Mouse (Mus musculus) embryonic facial prominence, embryonic 11.5 days (tissue): ENCODE measurements around the gene Itga7. TPM values are rescaled to one million over a fixed set of nuclear protein-coding genes. Genes with fewer than 3 reads are reported as not detected.

ENCODE experiments used
- ATAC-seq: fragments of 200-750 bp; cut with Nextera tagmentation; replicated peaks from 2 replicates; pipeline ENCODE4 v1.8.0; 2017; ENCODE audit warnings: low read depth; ENCODE audit not compliant: insufficient number of reproducible peaks, low FRiP score, low TSS enrichment
- DNase-seq: peaks from one replicate; pipeline ENCODE4 v3.0.0-alpha.2; 2015; ENCODE audit warnings: low spot score
- H3K27ac ChIP-seq: fragments of 300-500 bp; sonication (generic); replicated peaks from 2 replicates; pipeline ENCODE4 v1.5.1; 2014; ENCODE audit warnings: mild to moderate bottlenecking, low read depth, low read length, control low read depth
- H3K27me3 ChIP-seq: fragments of 300-500 bp; sonication (generic); 2 replicates; pipeline ENCODE4 v1.6.1; 2014; ENCODE audit warnings: mild to moderate bottlenecking, low read length, moderate library complexity, mixed read lengths; ENCODE audit not compliant: control insufficient read depth, insufficient read depth
- H3K36me3 ChIP-seq: fragments of 300-500 bp; sonication (generic); replicated peaks from 2 replicates; pipeline ENCODE4 v1.6.1; 2014; ENCODE audit warnings: low read depth, mild to moderate bottlenecking, low read length, moderate library complexity, mixed read lengths; ENCODE audit not compliant: control insufficient read depth, insufficient read depth
- H3K4me1 ChIP-seq: fragments of 300-500 bp; sonication (generic); 2 replicates; pipeline ENCODE4 v1.6.1; 2014; ENCODE audit warnings: low read length, mixed read lengths; ENCODE audit not compliant: control insufficient read depth, insufficient read depth
- H3K4me2 ChIP-seq: fragments of 300-500 bp; sonication (generic); 2 replicates; pipeline ENCODE4 v1.6.1; 2014; ENCODE audit warnings: low read depth, mild to moderate bottlenecking, control low read depth, low read length, moderate library complexity
- H3K4me3 ChIP-seq: fragments of 300-500 bp; sonication (generic); 2 replicates; pipeline ENCODE4 v1.5.1; 2014; ENCODE audit warnings: low read depth, low read length, control low read depth
- H3K9ac ChIP-seq: fragments of 300-500 bp; sonication (generic); replicated peaks from 2 replicates; pipeline ENCODE4 v1.6.1; 2014; ENCODE audit warnings: mild to moderate bottlenecking, control low read depth, low read length
- H3K9me3 ChIP-seq: fragments of 300-500 bp; sonication (generic); replicated peaks from 2 replicates; pipeline ENCODE4 v1.6.1; 2016; ENCODE audit warnings: mild to moderate bottlenecking, low read length, inconsistent platforms, mixed read lengths; ENCODE audit not compliant: control insufficient read depth
- WGBS: fragments of 180-500 bp; shearing (Covaris S2); extraction: QIAGEN DNeasy Blood & Tissue Kit; methylation state at CpG from one replicate; pipeline ENCODE4 v1.1.7; 2014; 5-methylcytosine and 5-hydroxymethylcytosine counted together
- polyA plus RNA-seq: library from polyadenylated mRNA; unstranded; fragments of >200 nt; fragmentation: Nextera tagmentation; extraction: Ambion mirVana; gene quantifications from 2 replicates; pipeline ENCODE4 v1.2.1, GENCODE M21; 2014

Itga7 gene
- polyA plus RNA-seq, 1 experiment from 2014 or later, result 2.3 TPM

DNA sequence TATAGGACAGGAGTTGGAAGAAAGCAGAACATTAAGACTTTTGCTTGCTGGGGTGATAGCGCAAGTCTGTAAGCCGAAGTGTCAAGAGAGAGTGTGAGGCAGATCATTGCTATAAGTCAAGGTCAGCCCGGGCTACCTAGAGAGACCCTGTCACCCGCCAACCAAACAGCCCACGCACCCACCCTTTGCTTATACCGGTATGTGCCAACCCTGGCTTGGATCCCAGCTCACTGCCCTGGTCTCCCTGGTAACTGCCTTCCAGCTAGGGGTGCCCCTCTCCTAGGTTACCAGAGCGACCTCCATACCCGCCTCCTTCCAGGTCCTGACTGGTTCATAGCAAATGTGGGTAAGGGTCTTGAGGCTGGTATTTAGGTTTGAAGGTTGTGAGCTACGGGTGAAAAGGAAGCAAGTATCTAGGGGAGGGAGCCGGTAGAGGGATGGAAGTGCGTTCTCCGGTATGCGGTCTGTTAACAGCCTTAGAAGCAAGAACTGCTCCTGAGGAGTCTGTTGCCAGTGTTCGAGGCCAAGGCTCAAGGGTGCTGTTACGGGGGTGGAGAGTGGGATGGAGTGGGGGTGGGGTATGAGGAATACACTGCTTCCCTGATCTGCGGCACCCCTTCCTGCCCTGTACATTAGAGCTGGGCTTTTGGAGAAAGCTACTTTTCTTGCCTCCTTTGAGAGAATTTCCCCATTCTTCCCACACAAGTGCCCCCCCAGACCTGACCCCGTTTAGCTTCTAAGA, 37.5 kb upstream of the Itga7 start:
- Histone ChIP-seq H3K9ac (no peak overlapping the region), H3K4me2 (no peak overlapping the region), H3K9me3 (no peaks in the 10 kb centered on the region), H3K27ac (no peak overlapping the region), H3K27me3 (peaks cover 4% of the 10 kb centered on the region; the same call in 1 of the 2 replicates), H3K4me3 (no peak overlapping the region), H3K4me1 (no peaks in the 10 kb centered on the region), H3K36me3 (no peaks in the 10 kb centered on the region)
- DNase-seq (no peak), ATAC-seq (no peak)
- 2% methylated on average over 17 of the region's 17 CpGs for WGBS

DNA sequence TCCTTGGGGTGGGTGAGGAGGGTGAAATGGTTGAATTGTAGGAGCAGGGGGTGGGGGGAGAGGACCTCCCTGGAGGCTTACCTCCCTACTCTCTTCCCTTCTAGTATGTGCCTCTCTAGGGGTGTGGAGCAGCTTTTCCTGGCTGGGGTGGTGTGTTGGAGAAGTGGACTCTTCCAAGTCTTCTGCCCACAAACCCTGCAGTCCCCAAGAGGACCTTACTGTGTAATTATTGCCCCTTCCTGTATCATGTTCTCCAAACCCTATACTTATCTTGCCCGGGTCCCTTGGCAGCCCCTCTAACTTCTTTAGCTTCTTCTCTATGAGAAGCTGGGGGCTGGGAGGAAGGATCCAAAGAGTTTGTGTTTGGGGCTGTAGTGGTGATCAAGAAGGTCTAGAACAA, 36.8 kb upstream of the Itga7 start:
- H3K27ac ChIP-seq, result no peak overlapping the region
- no peak overlapping the region for H3K4me2 ChIP-seq
- WGBS, result 35% methylated on average over 1 of the region's 1 CpGs
- no peaks in the 10 kb centered on the region for H3K36me3 ChIP-seq
- no peak for ATAC-seq
- peaks cover 4% of the 10 kb centered on the region; the same call in 1 of the 2 replicates for H3K27me3 ChIP-seq
- no peaks in the 10 kb centered on the region for H3K9me3 ChIP-seq
- DNase-seq, result no peak
- no peak overlapping the region for H3K4me3 ChIP-seq
- no peak overlapping the region for H3K9ac ChIP-seq
- no peaks in the 10 kb centered on the region for H3K4me1 ChIP-seq

DNA sequence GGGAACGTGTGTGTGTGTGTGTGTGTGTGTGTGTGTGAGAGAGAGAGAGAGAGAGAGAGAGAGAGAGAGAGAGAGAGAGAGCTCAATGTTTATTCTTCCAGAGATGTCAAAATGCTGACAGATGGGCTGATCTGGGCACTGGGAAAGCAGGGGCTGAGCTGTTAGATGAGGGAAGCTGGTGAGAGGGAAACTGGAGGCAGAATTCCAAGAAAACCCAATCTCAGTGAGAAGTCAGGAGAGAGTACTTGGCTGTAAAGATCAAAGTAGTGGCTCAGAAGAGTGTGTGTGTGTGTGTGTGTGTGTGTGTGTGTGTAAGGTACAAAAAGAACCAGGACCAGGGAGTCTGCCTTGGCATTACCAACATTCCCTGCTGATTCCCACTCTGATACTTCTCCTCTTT, 36.1 kb upstream of the Itga7 start:
- Histone ChIP-seq H3K4me3 (no peak overlapping the region), H3K27ac (no peak overlapping the region), H3K9me3 (no peaks in the 10 kb centered on the region), H3K4me1 (no peaks in the 10 kb centered on the region), H3K36me3 (no peaks in the 10 kb centered on the region), H3K27me3 (peaks cover 4% of the 10 kb centered on the region; the same call in 1 of the 2 replicates), H3K9ac (no peak overlapping the region), H3K4me2 (no peak overlapping the region)
- ATAC-seq (no peak), DNase-seq (no peak)
- WGBS, result 13% methylated on average over 1 of the region's 1 CpGs

DNA sequence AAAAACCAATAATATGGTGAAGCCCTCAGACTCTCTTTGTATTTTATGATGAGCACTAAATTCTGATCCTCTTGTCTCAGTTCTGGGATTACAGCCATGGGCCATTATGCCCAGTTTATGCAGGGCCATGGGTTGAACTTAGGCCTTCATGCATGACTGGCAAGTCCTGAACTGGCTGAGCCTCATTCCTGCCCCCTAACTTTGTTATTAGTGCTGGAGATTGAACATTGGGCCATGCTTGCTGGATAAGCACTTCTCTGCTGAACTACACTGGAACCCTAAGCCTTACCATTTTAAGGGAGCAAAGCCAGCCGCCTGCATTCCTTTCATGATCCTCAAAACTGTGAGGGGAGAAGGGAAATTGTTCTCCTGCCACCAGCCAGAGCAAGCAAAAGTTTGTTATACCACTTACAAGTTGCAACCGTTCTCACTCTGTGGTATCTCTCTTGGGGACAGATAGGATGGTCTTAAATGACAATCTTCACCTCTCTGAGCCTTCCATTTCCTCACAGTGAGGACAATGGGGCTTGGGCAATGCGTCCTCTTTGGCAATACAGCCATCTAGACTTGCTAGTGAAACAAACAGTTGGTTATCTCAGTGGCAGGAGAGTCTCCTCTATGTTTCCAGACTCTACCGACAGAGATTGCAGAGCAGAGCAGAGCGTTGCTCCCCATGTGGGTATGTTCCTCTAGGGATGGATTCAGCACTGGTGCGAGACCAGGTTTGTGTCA, 33.7 kb upstream of the Itga7 start:
- Histone ChIP-seq H3K4me2 (no peak overlapping the region), H3K9ac (no peak overlapping the region), H3K27me3 (peaks cover 4% of the 10 kb centered on the region; the same call in 1 of the 2 replicates), H3K4me3 (no peak overlapping the region), H3K9me3 (no peaks in the 10 kb centered on the region), H3K36me3 (no peaks in the 10 kb centered on the region), H3K27ac (no peak overlapping the region), H3K4me1 (no peaks in the 10 kb centered on the region)
- ATAC-seq, result no peak
- 79% methylated on average over 6 of the region's 6 CpGs for WGBS
- no peak for DNase-seq

GRCm38 (mm10) chr10:128900698-128901097, 32.9 kb upstream of the Itga7 start, which contains the start of gene Cd63:
Gene Cd63 (plus strand): TSS chr10:128900989.
- Histone ChIP-seq H3K36me3 (no peaks in the 10 kb centered on the region), H3K4me1 (no peaks in the 10 kb centered on the region), H3K9ac (no peak within 1 kb of the TSS), H3K27ac (no peak within 1 kb of the TSS), H3K9me3 (no peaks in the 10 kb centered on the region), H3K4me3 (no peak within 1 kb of the TSS), H3K4me2 (no peak within 1 kb of the TSS), H3K27me3 (peaks cover 4% of the 10 kb centered on the region; the same call in 1 of the 2 replicates)
- DNase-seq (no peak), ATAC-seq (no peak)
- WGBS, result 88% methylated on average over 3 of the region's 3 CpGs

- WGBS, result 83% methylated on average over 1 of the region's 1 CpGs
- no peak overlapping the region for H3K9ac ChIP-seq
- peaks cover 2% of the 10 kb centered on the region; the same call in 1 of the 2 replicates for H3K27me3 ChIP-seq
- no peak overlapping the region for H3K27ac ChIP-seq
- H3K36me3 ChIP-seq, result no peaks in the 10 kb centered on the region
- no peaks in the 10 kb centered on the region for H3K4me1 ChIP-seq
- H3K4me3 ChIP-seq, result no peak overlapping the region
- ATAC-seq, result no peak
- no peak overlapping the region for H3K4me2 ChIP-seq
- no peaks in the 10 kb centered on the region for H3K9me3 ChIP-seq
- DNase-seq, result no peak
These were observed 32.2 kb upstream of the Itga7 start for GRCm38 (mm10) chr10:128901409-128901808.

DNA sequence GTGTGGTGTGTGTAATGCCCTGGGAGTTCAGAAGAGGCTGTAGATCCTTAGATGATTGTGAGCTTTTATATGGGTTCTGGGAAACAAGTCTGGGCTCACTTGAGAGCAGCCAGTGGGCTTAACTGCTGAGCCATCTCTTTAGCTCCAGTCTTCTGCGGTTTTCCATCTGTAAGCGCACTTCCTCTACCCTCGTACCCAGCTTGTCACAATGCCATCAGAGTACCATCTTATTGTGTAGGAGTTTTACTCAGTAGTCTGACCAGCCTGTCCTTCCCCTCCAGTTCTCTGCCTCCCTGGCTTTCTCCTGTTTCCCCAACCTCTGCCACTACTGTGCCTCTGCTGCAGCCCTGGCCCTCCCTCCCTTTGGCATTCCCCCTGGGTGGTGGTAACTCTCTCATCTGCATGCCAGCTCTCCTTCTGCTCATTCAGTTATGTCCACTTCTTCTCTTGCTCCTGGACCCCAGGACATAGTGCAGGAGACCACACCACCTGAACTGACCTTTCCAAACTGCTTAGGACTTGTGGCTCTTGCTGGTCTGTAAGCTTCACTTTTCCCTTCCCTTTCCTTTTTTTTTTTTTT, 31.1 kb upstream of the Itga7 start:
- H3K9me3 ChIP-seq, result no peaks in the 10 kb centered on the region
- H3K27ac ChIP-seq, result no peak overlapping the region
- H3K4me3 ChIP-seq, result no peak overlapping the region
- no peaks in the 10 kb centered on the region for H3K4me1 ChIP-seq
- H3K9ac ChIP-seq, result no peak overlapping the region
- DNase-seq (no peak), ATAC-seq (no peak)
- WGBS, result 69% methylated on average over 3 of the region's 3 CpGs
- H3K27me3 ChIP-seq, result no peaks in the 10 kb centered on the region
- no peak overlapping the region for H3K4me2 ChIP-seq
- no peaks in the 10 kb centered on the region for H3K36me3 ChIP-seq

GRCm38 (mm10) chr10:128904812-128905211, 28.8 kb upstream of the Itga7 start:
- Histone ChIP-seq H3K9ac (no peak overlapping the region), H3K4me2 (no peak overlapping the region), H3K36me3 (no peaks in the 10 kb centered on the region), H3K27ac (no peak overlapping the region), H3K27me3 (no peaks in the 10 kb centered on the region), H3K4me1 (no peaks in the 10 kb centered on the region), H3K4me3 (no peak overlapping the region), H3K9me3 (no peaks in the 10 kb centered on the region)
- 65% methylated on average over 5 of the region's 5 CpGs for WGBS
- DNase-seq (no peak), ATAC-seq (no peak)
